Mouse (Mus musculus): Measurements from ENCODE around the gene Grid1. TPM values are rescaled to one million over a fixed set of nuclear protein-coding genes. Genes with fewer than 3 reads are reported as not detected.

Grid1 gene
- polyA plus RNA-seq, 1 experiment: 22.3 TPM

DNA sequence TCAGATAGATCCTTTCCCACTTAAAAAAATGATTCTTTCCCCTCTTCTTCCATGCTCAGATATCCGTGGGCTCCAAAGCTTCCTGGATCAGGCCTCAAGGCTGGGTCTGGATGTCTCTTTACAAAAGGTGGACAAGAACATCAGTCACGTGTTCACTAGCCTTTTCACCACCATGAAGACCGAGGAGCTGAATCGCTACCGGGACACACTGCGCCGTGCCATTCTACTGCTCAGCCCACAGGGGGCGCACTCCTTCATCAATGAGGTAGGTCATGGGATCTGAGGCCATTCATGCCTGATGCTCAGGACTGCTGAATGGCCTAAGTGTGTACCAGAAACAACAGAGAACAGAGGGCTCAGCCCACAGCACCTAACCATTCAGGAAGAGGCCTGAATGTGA, 206.8 kb downstream of the Grid1 start:
- TF ChIP-seq POLR2A (IDR thresholded peaks at IDR 0.05; ENCODE audit: extremely low read depth, insufficient read depth, low read length) (no peak), CTCF (IDR thresholded peaks at IDR 0.05; ENCODE audit: extremely low read depth, insufficient read depth, low read length) (0 out of 2 replicates have a peak, but pooled peaks have one; percentile 19)
- Histone ChIP-seq H3K4me3 (ENCODE audit: insufficient read depth, low read length) (no peak overlapping the region), H3K27ac (ENCODE audit: insufficient read depth, low read length) (no peak overlapping the region), H3K4me1 (ENCODE audit: control insufficient read depth, insufficient read depth, low read length) (no peaks in the 10 kb centered on the region)

DNA sequence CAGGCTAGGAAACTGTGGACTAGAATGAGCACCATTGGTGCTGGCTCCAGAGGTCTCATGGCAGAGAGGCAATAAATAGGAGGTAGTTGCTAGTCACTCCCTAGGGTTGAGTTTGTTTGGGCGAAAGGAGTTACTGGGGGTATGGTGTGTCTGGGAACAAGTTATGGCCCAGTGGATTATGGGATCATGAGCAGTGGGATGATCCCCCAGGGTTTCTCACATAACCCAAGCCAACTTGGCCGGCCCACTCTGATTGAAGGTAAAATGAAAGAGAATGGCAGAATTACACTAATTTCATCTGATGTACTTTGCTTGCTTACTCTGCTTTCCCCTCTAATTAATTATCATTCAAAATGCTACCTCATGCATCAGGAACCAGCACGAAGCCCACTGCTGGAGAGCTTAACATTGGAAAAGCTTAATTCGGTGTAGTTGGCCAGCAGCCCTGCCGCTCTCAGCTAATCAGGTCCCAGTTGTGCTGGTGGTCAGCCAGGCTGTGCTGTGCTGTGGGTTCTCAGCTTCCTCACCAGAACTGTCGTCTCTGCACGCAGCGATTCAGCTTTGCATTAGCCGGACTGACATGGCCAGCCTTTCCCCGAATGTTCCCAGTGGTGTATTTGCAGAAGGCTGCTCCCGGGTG, 207.7 kb downstream of the Grid1 start:
- no peak for TF ChIP-seq POLR2A (IDR thresholded peaks at IDR 0.05; ENCODE audit: extremely low read depth, insufficient read depth, low read length)
- no peak for TF ChIP-seq CTCF (IDR thresholded peaks at IDR 0.05; ENCODE audit: extremely low read depth, insufficient read depth, low read length)
- no peak overlapping the region for H3K4me3 ChIP-seq (ENCODE audit: insufficient read depth, low read length)
- no peak overlapping the region for H3K27ac ChIP-seq (ENCODE audit: insufficient read depth, low read length)
- no peaks in the 10 kb centered on the region for H3K4me1 ChIP-seq (ENCODE audit: control insufficient read depth, insufficient read depth, low read length)

DNA sequence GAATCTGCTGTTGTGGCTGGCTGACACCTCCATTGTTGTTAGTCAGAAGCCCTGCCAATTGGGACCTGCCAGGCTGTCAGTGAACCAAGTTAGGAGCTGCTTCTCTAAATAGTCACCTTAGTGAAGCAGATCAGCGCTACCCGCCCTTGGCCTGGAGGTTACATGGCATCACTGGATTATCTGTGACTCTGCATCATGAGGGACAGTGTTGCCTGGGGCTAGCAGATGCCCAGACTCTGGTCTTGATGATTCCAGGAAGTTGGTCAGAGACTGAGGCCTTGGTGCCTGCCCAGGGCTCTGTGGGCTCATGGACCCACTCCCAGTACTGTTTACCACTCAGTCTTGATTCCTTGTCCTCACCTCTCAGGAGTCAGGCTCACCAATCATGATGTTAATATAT, 209.7 kb downstream of the Grid1 start:
- H3K4me3 ChIP-seq (ENCODE audit: insufficient read depth, low read length): no peak overlapping the region
- H3K27ac ChIP-seq (ENCODE audit: insufficient read depth, low read length): no peak overlapping the region
- peaks cover 1% of the 10 kb centered on the region; the same call in 1 of the 2 replicates for H3K4me1 ChIP-seq (ENCODE audit: control insufficient read depth, insufficient read depth, low read length)
- TF ChIP-seq CTCF (IDR thresholded peaks at IDR 0.05; ENCODE audit: extremely low read depth, insufficient read depth, low read length): no peak
- TF ChIP-seq POLR2A (IDR thresholded peaks at IDR 0.05; ENCODE audit: extremely low read depth, insufficient read depth, low read length): no peak

DNA sequence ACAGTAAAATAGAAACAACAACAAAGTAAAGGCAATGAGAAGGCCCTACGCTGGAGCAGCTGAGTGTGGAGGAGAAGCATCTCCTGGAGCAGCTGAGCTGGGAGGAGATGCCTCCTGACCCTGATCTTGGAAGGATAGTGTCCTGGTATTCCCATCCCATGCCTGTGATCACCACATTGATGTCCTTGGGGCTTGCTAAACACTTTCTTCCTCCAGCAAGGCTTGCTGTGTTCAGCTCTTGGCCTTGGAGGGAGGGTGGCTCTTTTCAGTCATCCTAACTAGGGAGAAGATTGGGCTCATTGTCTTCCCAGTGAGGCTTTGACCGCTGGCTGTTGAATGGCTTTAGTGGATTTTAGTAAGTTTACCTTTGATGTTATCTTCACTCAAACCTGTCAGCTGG, 210.4 kb downstream of the Grid1 start:
- TF ChIP-seq POLR2A (IDR thresholded peaks at IDR 0.05; ENCODE audit: extremely low read depth, insufficient read depth, low read length): no peak
- TF ChIP-seq CTCF (IDR thresholded peaks at IDR 0.05; ENCODE audit: extremely low read depth, insufficient read depth, low read length): no peak
- Histone ChIP-seq H3K27ac (ENCODE audit: insufficient read depth, low read length) (no peak overlapping the region), H3K4me3 (ENCODE audit: insufficient read depth, low read length) (no peak overlapping the region), H3K4me1 (ENCODE audit: control insufficient read depth, insufficient read depth, low read length) (peaks cover 1% of the 10 kb centered on the region; the same call in 1 of the 2 replicates)

DNA sequence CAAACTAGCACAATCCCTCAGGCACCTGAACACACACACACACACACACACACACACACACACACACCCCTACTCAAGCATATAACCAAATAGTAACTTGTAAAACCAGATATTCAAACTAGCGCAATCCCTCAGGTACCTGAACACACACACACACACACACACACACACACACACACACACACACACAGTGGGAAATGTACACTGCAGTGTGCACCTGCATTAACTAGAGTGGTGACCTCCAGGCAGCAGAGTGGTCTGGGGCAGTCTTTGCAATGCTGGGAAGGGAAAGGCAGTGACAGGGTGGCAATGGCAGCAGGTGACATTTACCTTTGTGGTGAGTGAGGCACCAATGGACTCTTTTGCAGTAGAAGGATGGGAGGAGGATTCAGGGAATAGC, 212.4 kb downstream of the Grid1 start:
- peaks cover 1% of the 10 kb centered on the region; the same call in 1 of the 2 replicates for H3K4me1 ChIP-seq (ENCODE audit: control insufficient read depth, insufficient read depth, low read length)
- no peak overlapping the region for H3K27ac ChIP-seq (ENCODE audit: insufficient read depth, low read length)
- TF ChIP-seq POLR2A (IDR thresholded peaks at IDR 0.05; ENCODE audit: extremely low read depth, insufficient read depth, low read length) (no peak), CTCF (IDR thresholded peaks at IDR 0.05; ENCODE audit: extremely low read depth, insufficient read depth, low read length) (no peak)
- H3K4me3 ChIP-seq (ENCODE audit: insufficient read depth, low read length): no peak overlapping the region

DNA sequence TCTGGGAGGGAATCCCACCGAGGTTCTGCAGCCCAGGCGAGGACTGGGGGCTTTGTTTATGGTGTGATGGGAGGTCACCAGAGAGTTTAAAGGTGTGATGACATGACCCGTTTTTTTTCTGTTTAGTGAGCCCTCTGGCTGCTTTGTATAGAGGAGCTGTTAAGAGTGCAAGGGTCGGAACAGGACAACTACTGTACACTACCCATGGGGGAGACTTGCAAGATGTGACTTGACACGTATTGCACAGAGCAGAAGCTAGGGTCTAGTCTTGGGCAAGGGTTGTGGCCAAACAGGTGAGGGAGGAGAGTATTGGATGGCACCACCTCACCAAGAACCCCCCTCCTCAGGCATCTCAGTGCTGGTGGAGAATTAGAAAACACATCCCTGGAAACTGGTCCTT, 224.4 kb downstream of the Grid1 start:
- peaks cover 9% of the 10 kb centered on the region for H3K4me1 ChIP-seq (ENCODE audit: control insufficient read depth, insufficient read depth, low read length)
- TF ChIP-seq CTCF (IDR thresholded peaks at IDR 0.05; ENCODE audit: extremely low read depth, insufficient read depth, low read length): no peak
- no peak for TF ChIP-seq POLR2A (IDR thresholded peaks at IDR 0.05; ENCODE audit: extremely low read depth, insufficient read depth, low read length)
- no peak overlapping the region for H3K27ac ChIP-seq (ENCODE audit: insufficient read depth, low read length)
- no peak overlapping the region for H3K4me3 ChIP-seq (ENCODE audit: insufficient read depth, low read length)

DNA sequence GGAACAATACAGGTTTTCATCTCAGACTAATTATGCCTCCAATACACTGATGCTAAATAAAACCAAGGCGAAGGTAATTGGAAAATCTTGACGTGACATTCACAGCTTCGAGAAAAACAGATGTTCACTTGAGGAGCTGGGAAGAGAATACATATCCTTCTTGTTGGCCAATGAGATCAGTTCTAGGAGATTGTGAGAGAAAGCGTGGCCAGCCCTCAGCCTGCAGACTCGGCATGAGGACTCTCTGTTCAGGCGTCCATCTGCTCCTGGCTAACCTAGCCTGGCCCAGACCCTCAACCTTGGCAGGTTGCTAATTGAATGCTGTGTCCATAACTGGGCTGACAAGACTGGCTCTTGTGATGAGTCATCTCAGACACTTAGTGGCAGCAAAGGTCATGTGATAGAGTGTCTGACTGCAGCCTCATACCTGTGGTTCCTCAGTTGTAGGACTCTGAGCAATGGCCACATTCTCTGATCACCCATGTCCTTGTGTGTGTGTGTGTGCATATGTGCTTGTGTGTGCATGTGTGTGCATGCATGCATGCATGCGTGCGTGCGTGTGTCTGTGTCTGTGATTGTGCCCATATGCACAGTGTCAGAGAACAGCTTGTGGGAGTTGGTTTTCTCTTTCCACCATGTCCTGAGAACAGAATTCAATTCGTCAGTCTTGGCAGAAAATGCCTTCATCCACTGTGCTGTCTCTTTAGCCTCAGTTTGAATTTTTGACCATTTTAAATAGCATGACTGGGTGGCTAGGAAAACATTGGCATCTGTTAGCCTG, 225.2 kb downstream of the Grid1 start:
- Histone ChIP-seq H3K4me3 (ENCODE audit: insufficient read depth, low read length) (no peak overlapping the region), H3K4me1 (ENCODE audit: control insufficient read depth, insufficient read depth, low read length) (peaks cover 9% of the 10 kb centered on the region), H3K27ac (ENCODE audit: insufficient read depth, low read length) (no peak overlapping the region)
- TF ChIP-seq POLR2A (IDR thresholded peaks at IDR 0.05; ENCODE audit: extremely low read depth, insufficient read depth, low read length) (no peak), CTCF (IDR thresholded peaks at IDR 0.05; ENCODE audit: extremely low read depth, insufficient read depth, low read length) (no peak)

DNA sequence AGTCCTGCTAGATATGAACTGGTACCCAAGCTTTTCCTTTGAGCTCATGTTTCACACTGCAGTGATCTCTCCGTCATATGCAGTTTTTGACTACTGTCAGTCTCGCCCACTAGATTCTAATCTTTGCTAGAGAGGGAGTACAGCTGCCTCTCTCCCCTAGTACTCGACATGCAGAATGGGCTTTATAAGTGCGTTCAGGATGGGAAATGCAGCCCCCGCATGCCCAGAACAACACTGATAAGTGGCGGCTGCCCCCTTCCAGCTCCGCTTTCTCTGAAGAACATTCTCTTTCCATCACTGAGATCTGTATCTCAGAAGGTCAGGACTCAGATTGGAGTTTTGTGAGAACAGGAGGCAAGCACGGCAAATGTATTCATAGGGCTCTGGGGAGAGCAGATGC, 229.3 kb downstream of the Grid1 start:
- TF ChIP-seq CTCF (IDR thresholded peaks at IDR 0.05; ENCODE audit: extremely low read depth, insufficient read depth, low read length) (no peak), POLR2A (IDR thresholded peaks at IDR 0.05; ENCODE audit: extremely low read depth, insufficient read depth, low read length) (no peak)
- Histone ChIP-seq H3K4me1 (ENCODE audit: control insufficient read depth, insufficient read depth, low read length) (peaks cover 9% of the 10 kb centered on the region), H3K27ac (ENCODE audit: insufficient read depth, low read length) (no peak overlapping the region), H3K4me3 (ENCODE audit: insufficient read depth, low read length) (no peak overlapping the region)

DNA sequence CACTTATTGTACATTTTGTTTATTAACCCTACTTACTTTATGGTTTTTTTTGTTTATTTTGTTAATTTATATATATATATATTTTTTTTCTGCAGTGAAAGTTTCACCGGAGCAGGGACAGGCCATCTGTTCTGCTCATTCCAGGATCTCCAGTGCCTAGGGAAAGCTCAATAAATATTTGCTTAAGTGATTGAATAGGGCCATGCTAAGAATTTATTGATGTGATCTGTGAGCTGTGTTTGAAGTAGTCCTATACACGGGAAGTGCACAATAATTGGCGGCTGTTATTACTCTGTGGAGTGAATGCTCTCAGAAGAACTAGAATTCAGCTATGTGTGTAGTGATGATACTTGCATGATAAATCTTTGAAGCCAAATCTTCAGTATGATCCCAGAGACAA, 234.2 kb downstream of the Grid1 start:
- no peak overlapping the region for H3K4me3 ChIP-seq (ENCODE audit: insufficient read depth, low read length)
- TF ChIP-seq POLR2A (IDR thresholded peaks at IDR 0.05; ENCODE audit: extremely low read depth, insufficient read depth, low read length) (no peak), CTCF (IDR thresholded peaks at IDR 0.05; ENCODE audit: extremely low read depth, insufficient read depth, low read length) (no peak)

DNA sequence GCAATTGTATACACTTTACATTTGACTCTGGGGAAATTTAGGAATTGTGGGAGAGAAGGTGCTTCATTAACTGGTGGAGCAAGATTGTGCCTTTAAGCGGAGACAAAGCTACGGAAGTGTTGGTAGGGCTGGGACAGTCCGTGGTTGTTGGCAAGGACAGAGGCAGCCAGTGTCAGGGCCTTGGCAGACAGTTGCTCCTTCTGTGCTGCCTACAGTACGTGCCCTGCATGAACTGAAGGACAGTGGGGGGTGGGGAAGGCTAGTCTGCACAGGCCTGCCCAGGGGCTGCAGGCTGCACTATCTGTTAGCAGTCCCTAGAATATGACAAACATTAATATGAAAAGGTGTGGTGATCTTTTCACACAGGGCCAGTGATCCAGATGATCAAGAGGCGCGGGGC, 254.7 kb downstream of the Grid1 start:
- no peak for TF ChIP-seq CTCF (IDR thresholded peaks at IDR 0.05; ENCODE audit: extremely low read depth, insufficient read depth, low read length)
- no peak for TF ChIP-seq POLR2A (IDR thresholded peaks at IDR 0.05; ENCODE audit: extremely low read depth, insufficient read depth, low read length)
- H3K27ac ChIP-seq (ENCODE audit: insufficient read depth, low read length): no peak overlapping the region

More for the DNA sequence above, 234.2 kb downstream of the Grid1 start:
- H3K4me1 ChIP-seq (ENCODE audit: control insufficient read depth, insufficient read depth, low read length): no peaks in the 10 kb centered on the region
- H3K27ac ChIP-seq (ENCODE audit: insufficient read depth, low read length): no peak overlapping the region

More for the DNA sequence above, 254.7 kb downstream of the Grid1 start:
- Histone ChIP-seq H3K4me3 (ENCODE audit: insufficient read depth, low read length) (no peak overlapping the region), H3K4me1 (ENCODE audit: control insufficient read depth, insufficient read depth, low read length) (peaks cover 6% of the 10 kb centered on the region)

Measured in cortical plate, adult 2 months (tissue).